Mouse (Mus musculus) cerebellum, adult 18-20 months (tissue): ENCODE results near the gene Max.

ENCODE experiments used
- DNase-seq, 2 experiments: peaks; one replicate each; pipeline ENCODE4 v3.0.0; 2021

Max gene

DNA sequence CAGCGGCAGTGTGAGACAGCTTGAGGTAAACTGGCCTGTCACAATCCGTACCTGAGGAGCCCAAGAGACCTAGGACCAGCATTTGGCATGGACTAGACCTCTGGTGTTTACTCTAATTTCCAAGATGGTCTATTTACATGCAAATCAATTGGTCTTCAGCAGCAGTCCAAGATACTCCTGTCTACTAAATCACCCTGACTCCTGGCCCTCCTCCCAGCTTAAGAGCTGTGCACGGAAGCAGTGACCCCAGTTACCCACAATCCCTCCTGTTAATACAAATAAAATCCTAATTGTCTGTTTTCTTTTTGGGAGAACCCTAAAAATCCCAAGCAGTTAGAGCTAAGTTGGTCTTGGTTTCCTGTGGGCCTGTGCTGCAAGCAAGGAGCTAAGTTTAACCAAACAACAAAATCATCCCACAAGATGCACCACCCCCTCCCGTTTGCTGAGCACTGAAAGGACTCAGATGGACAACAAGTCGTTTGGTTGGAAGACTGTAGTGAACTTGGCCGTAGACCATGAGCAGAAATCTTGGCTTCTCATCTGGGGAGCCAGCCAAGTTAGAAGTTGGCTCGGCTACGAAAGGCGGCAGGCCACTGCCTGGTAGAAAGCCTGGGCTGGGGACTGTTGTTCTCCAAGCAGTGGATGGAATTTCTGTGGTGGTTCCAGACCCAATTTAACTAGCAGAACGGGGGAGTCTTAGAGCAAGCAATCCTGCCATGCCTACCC lies 7.1 kb downstream of the Max start:
- peak; percentile 86 to 91 for DNase-seq

DNA sequence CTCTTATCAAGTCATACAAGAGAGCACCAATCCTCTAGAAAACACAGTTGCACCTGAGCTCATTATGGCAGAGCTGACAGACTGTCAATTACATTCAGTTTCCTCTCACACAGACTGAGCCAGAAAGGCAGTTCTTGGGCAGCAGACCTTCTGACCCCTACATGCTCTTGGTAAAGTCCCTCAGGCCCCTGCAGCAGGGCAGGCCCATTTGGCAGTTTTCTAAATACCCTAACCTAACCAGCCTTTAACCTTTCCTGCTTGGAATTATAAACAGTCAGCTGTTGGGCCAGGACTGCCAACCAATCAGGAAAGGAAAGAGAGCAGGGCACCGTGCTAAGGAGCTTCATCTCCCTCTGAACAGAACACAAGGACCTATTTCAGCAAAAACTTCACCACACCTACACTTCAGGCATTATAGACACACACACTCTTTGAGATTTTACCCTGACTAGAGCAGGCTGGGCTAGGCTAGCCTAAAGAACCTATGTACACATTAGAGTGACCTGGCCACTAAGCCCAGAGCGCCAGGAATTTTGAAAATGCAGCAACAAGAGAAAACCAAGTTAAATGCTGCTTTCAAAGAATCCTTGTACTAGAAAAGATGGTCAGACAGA lies 8.1 kb downstream of the Max start:
- no peak for DNase-seq

DNA sequence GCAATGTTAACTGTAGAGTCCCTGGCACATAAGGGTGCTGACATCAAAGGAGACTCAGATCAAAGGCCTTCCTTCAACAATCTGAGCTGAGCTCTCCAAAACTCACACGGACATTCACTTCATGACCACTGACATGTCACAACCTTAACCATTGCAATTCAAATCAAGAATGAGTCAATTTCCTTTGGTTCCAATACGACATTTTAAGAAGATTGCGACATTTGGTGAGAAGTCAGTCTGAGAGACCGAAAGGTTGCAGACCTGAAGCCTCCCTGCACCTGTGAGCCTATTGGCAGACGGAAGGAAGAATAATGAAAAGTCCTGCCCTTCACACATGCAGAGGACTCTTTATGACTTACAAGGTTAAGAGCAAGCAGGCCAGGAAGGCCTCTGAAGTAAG lies 11.7 kb downstream of the Max start:
- DNase-seq: peak in 1 of 2 experiments; percentile 5

DNA sequence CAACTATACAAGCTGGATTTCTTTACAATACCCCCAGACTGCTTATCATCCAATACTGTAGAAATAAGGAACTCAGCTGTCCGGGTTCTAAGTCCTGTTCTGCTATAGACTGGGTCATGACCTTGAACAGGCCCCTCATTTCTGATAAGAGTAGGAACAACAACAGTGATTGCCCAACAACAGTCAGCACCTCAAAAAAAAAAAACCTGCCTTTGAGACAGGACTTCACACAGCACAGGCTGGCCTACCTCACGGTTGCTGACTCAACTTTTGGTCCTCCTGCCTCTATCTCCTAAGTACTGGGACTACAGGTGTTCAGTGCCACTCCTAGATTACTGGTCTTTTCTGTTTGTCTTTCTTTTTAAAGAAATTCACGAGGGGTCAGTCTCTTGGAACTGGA lies 13.2 kb downstream of the Max start:
- peak in 1 of 2 experiments; percentile 1 for DNase-seq

DNA sequence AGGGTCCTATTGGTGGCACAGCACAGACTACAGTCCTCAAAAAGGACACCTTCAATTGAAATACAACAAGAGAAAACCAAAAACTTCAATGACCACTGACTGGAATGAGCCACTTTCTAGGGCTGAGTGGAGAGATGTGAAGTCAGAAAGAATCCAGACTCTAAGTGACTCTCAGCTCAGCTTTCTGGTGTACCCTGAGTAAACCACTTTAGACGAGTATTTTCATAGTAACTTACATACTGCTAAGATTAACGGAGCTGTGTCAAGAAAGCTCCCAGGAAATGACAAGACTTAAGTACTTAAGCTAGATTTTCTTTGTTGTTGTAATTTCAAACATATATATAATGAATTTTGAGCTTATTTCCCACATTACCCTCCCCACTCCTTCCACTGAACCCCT lies 13.8 kb downstream of the Max start:
- no peak for DNase-seq

DNA sequence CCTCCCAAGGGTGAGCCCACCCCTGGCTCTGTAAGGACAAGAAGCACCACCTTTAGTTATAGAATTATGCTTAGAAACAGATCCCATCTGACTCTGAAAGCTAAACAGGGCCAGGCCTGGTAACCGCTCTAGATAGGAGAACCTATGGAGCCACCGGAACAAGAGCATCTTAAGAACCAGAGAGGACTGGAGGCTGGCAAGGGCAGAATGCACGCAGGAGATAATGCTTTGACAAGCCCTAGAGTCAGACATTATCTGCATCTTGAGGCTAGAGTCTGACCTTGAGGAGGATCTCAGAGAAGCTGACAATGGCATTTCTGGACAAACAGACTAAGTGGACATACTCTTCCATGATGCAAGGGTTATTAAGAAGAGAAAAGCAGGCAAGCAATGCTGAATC lies 14.5 kb downstream of the Max start:
- DNase-seq: no peak

DNA sequence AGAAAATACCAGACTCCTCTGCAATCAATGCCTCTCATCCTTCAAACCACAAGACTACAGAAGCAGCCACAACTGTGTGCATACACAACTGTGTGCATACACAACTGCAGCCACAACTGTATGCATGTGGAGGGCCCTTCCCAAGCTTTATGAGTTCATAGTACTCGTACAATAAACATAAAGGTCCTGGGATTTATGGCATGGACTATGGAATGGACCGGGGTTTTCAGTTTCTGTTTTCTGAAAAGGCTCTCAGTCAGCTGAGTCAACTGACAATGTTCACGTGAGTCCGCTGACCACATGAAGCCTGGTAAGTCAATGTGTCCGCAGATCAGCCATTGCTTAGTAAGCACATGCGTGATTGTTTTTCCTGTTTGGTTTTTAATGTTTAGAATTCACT lies 18.5 kb downstream of the Max start:
- DNase-seq: no peak

DNA sequence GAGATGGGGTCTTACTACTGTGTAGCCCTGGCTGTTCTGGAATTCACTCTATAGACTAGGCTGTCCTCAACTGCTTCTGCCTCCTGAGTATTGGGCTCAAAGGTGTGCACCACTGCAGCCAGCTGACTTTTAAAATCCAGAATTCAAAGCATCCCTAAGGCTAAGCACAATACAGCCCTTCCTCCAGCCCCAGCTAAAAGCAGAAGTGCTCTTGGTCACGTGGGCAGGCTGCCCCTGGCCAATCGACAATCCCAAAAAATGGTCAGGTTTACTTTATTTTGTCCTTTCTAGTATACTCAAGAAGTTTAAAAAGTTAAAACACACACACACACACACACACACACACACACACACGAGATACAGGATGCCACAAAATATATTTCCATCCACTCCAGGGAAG lies 19.0 kb downstream of the Max start:
- DNase-seq: no peak

DNA sequence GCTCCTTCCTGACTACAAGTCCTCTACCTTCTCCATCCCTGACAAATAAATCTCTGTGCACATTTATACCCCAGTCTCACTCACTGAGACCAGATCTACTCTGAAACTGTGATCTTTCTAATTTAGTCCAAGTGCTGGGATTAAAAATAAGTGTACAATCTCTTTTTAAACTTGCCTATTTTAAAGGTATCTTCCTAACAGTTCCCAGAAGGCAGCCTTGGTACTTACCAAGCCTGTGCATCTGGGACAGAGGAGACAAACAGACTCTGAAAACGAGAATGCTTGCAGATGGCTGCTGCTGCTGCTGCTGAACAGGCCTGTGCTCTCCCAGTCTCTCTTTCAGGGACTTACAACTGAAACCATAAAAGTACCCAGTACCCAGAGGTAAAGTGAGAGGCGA lies 19.5 kb downstream of the Max start:
- DNase-seq: no peak

DNA sequence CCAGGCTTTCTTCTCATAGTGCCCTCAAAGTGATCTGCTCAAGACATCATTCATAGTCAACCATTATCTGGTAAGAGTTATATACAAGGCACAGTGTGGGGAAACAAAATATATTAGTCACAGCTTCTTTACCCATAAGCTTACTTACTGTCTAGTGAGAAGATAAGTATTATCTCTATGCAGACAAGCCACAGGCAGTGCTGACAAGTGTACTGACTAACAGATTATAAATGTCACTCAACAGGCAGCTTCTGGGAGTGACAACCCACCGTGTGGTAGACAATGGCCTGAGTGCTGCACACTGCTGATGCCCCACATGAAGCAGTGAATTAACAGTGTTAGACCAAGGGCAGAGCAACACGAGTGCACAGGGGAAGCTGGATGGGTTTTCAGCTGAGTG lies 20.5 kb downstream of the Max start:
- no peak for DNase-seq

DNA sequence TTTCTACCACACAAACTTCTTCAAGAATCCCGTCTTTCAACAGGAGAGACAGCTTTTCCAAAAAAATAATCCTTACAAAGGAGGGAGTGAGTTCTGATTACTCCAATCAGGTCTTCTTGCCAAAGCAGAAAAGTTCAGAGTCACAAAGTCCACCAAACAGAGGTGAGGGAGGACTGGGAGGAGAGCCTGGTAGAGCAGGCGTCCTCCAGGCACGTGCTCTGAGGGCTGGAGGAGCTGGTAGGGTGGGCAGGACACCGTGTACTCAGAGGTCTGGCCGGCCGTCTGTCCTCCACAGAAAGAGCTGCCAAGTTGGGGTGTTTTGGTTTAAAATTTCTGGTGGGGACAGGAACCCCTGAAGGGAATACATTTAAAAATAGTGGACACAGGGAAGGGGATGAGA lies 24.0 kb downstream of the Max start:
- DNase-seq: peak in 1 of 2 experiments; percentile 53

DNA sequence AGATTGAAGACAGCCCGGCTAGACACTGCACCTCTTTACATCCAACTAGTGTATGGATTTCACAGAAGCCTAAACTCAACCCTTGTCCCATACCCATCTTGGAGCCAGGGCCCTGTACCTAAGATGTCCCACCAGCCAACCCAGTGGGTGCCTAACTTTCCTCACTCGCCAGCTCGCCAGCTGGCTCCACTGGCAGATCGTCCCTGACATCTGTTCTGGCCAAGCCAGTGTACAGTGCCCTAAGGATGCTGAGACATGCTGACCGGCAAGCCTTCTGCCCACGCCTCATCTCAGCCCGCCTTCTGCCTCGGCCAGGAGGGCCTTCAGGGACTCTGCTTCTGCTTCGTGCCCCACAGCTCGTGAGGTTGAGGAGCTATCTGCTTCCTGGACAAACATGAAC lies 25.8 kb downstream of the Max start:
- DNase-seq: no peak

DNA sequence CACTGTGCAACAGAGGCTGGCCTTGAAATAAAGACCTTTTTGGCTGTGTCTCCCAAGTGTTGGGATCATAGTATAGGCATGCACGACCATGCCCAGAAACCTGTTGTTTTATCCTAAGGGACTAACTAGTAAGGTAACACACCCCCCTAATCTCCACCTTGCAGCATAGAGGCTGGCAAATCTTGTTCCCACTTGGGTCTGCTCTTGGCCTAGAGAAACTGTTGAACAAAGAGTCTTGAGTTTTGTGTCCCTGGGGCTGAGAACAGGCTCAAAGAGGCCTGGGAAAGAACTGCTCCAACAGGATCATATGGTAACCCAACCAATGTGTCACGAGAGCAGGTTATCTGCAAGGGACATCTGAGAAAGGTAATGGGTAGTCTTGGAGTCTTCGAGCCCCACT lies 27.6 kb downstream of the Max start:
- DNase-seq: no peak

DNA sequence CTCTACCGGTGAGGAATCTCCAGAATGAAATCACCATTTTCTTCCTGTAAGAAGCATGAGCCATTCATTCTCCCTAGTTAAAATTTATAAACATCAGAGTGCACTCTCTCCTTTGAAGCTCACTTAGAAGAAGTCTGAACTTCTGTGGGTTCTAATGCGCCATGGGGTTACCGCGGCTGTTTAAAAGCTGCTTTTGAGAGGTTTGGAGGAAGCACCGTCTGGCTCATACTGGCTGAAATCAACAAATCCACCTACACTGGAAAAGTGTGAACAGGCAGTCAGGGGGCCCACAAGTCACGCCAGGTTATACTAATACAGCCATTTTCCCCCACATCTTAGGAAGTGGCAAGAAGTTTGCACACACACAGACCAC lies 29.3 kb downstream of the Max start:
- DNase-seq: no peak

DNA sequence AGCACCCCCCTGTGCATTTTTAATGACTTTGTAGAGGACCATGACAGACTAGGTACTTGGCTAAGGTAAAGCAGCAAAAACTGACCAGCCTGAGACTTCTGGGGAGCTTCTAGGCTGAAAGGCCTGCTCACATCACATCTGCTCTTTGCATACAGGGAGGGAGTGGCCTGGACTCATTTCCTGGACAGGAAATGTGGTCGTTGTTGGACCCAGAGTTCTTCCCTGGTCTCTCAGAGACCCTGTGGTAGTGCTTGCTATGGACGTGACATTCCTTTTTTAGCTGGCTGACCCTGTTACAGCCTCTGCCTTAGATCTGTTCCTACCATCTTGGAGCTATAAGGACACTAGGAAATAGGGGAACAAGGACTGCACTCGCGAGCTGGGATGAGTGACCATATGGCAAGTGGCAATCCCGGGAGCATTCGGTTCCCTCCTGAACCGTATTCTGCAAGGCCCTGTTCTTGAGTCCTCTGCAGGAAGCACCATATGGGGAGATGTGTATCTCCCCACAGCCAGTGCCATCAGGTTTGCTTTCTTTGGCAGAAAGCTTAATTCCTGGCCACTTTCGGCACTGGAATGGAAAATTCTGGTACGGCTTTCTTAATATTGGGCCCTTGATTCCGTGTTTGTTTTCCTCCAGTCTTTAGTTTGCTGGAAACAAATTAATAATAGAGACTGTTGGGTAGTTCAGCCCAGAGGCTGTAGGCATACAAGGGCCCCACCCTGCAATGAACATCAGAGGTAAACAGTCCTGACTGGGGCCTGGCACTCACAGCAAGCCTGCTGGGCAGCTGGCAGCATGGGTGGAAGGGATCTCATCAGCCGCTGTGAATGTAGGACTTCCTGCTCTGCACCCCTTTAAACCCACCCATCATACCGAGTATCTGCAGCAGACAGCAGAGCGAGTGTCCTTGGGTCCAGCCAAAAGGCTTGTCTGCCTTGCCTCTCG lies 30.0 kb downstream of the Max start:
- peak; percentile 82 to 84 for DNase-seq

DNA sequence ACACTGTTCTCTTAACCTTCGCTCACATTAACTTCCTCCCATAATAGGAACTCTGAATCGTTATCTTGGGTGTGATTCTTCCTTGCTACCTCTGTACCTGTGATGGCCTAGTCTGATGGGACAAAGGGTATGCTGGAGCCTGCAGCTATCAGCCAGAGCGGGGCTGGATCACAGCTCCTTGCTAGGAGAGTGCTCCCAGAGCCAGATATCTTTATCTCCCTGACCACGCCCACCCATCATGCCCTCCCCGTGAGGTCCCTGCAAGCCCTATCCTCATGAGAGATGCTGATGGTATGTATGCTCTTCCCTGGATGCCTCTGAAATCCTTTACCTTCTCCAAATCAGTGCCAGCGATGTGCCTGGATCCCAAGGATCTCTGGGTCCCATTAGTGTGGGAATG lies 31.8 kb downstream of the Max start:
- DNase-seq: no peak

DNA sequence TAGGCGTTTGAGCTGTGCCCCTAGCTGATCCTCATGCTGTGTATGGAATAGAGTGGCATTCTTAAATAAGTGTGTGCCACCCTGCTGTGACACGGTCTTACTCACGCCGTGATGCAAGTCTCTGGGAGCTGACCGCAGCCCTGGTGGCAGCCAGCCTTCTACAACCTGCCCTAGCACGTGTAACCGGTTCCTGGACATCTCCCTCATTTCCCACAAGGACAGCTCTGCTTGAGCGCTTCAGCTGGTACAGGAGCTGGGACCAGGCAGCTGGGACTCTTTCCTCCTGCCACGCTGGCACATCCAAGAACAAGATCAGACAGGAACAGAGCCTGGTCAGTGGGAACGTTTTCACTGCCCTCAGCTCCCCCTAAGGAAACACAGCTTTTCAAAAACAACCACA lies 34.5 kb downstream of the Max start:
- DNase-seq: peak in 1 of 2 experiments; percentile 35

DNA sequence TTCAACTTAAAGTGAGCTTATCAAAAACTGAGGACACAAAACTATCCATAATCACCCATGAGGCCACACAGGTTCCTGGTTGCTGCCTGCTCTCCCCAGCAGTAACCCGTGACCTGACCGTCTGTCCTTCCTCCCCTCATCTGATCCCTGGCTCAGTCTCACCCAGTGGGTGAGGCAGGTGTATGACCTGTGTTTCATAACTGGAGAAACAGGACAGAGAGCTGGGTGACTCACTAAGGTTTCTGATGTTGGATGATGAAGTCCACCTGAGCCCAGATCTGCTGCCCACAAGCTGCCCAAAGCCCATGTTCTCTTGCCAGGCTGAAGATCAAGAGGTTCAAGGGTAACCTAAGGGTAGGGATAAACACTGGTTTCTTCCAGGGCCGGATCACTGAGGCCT lies 35.0 kb downstream of the Max start:
- no peak for DNase-seq

DNA sequence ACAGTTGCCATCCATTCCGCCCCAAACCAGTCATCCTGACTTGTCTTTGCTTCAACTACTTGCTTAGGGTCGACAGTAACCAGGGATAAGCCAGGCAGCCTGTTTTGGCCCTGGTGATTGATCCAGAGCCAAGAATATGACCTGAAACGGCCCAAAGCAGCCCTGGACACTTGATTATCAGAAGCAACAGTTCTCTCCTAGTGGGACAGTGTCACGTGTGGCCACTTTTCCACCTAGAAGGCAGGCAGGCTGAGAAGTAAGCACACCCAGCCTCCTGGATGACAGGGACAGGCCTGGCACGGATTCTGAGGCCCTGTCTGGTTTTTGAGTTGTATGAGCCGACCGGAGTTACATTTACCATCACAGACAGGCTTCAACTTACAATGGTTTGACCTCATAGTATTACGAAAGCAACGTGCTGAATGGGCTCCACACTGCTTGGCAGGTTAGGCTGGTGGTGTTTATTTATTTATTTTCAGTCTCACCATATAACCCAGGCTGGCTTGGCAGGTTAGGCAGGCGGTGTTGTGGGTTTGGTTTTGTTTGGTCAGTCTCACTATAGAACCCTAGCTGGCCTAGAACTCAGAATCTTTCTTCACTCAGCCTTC lies 35.6 kb downstream of the Max start:
- no peak for DNase-seq

DNA sequence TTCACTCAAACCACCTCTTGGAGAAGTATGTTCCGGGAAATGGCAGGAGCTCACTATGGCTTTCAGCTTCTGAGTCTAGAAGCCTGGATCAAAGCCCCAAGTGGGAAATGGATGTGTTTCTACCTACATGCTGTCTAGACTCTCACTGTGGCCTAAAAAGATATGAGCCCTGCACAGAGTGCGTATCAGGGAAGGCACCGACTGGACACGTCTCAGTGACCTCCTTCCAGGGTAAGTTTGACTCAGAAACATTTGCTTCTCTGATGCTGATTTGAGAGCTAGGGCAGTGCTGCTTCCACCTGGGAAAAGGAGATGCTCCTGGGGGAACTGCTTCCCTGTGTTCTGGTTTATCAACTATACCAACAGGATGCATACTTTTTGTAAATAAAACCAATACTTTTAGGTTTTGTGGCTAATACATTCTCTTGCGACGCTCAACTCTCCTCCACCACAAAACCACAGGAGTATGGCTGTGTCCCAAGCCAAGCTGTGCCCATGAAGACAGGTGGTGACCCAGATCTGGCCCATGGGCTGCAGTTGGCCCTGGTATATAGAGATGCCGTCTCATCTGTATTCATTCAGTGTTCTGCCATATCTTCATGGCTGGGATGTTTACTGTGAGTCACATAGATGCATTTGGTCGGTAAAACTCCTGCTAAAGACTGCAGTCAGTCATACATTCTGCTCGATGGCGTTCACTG lies 36.9 kb downstream of the Max start:
- DNase-seq: peak; percentile 70 to 80

DNA sequence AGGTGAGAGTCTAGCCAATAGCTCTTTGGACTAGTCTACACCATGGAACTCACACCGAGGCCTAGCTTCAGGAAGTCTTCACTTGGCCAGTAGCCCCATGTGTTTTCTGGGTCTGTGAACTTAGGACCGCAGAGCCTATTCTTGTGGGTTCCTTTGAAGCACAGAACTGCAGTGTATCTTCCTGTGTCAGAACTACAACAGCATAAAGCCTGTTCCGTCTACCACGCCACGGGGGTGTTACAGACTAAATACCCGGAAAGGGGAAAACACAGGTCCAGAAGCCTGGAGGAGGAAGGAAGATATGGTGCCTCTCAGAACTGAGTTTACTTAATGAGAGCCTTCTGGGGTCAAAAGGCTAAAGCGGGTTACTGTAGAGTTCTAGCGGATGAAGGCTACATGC lies 38.9 kb downstream of the Max start:
- DNase-seq: no peak

DNA sequence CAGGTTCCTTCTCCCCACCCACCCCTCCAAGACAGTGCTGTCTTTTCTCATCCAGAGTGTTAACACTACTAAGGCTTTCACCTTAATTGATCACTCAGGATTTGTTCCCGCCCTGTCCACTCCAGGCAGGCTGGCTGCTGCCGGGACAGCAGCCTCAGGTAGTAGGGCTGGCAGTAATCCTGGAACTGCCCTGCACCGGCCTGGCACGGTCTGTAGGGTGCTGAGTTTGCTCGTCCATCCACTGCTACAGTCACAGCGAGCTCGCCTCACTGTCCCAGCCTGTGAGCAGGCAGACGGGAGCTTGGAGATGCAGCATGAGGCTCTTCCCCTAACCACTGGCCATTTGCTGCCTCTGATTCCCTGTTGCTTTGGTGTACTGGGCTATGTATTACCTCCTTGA lies 41.0 kb downstream of the Max start:
- DNase-seq: peak in 1 of 2 experiments; percentile 60

DNA sequence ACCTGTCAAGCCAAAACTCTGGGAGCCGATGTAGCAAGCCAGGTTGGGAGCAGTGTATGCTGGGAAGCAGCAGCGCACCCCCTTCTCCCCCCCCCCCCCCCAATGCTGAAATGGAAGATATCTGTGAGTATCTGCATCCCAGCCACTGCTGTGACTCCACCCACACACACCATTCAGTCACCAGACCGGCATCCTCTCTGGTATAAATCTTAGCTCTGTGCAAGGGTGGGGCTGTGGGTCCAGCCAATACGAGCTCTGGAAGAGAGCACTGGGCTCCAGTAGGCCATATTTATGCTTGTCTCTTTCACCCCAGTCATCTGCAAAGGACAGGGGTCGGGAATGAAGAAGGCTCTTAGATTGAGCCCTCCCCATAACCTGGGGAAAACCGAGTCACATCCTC lies 41.6 kb downstream of the Max start:
- DNase-seq: no peak
